ENCODE assay signal across 12 mouse cellular contexts in genomic region chr10:43684247-43685033, GRCm38 (mm10).
DNase-seq lines count a peak whose midpoint lies in the region; ATAC-seq and TF ChIP-seq lines count a peak whose summit lies in the region.
"Had no signal": no experiment of that assay in that cellular context is flagged by ENCODE, and none has a peak within 500 bp of the region (broad histone marks: within the 10 kb centered on the region; RNA-seq: fewer than 3 reads in every experiment).

No protein-coding gene starts in this region.

- DNase-seq in 416B (ENCODE audit: low read depth) = peak; percentile 52
- no peak for DNase-seq in left cerebral cortex, adult 18-20 months (ENCODE audit: low spot score in 2 of 2)
- DNase-seq in neural tube, embryonic 10.5 days (ENCODE audit: extremely low spot score, low spot score) = no peak
- DNase-seq in right cerebral cortex, postnatal 10 days (ENCODE audit: low spot score in 2 of 2) = no peak
- DNase-seq: right cerebral cortex, postnatal 4 days; thymus, postnatal 36 days had no signal

- peaks cover 2% of the 10 kb centered on the region for H3K4me1 ChIP-seq in ES-Bruce4 (ENCODE audit: control insufficient read depth, insufficient read depth, low read length)
- peaks cover 17% of the 10 kb centered on the region for H3K4me1 ChIP-seq in limb, embryonic 13.5 days

- WGBS in limb, embryonic 13.5 days = 28% methylated on average over 12 of the region's 12 CpGs

- H3K9me3 ChIP-seq in ES-Bruce4 (replicated peaks; ENCODE audit: control insufficient read depth, insufficient read depth, low read length, poor library complexity, severe bottlenecking) = no peaks in the 10 kb centered on the region
- H3K9me3 ChIP-seq in limb, embryonic 13.5 days = no peaks in the 10 kb centered on the region
- H3K9me3 ChIP-seq: heart, embryonic 15.5 days; neural tube, embryonic 12.5 days had no signal

- H3K27ac ChIP-seq in ES-Bruce4 (ENCODE audit: insufficient read depth, low read length) = 0 out of 2 replicates have a peak overlapping the region, but pooled peaks have one; percentile 3
- H3K27ac ChIP-seq in limb, embryonic 13.5 days = peak overlapping the region; percentile 52; the same call in 1 of the 2 replicates
- H3K27ac ChIP-seq: heart, embryonic 15.5 days; layer of hippocampus, adult 2 months; neural tube, embryonic 12.5 days had no signal

- no peak overlapping the region for H3K4me3 ChIP-seq in ES-Bruce4 (ENCODE audit: low read depth, low read length)
- H3K4me3 ChIP-seq in limb, embryonic 13.5 days = no peak overlapping the region
- H3K4me3 ChIP-seq: heart, embryonic 15.5 days; layer of hippocampus, adult 2 months; neural tube, embryonic 12.5 days had no signal

- TF ChIP-seq POLR2A in ES-Bruce4 (IDR thresholded peaks at IDR 0.05; ENCODE audit: insufficient read depth, low read length) = no peak

- no peak overlapping the region for H3K9ac ChIP-seq in ES-Bruce4 (ENCODE audit: low read depth, poor library complexity, severe bottlenecking)
- H3K9ac ChIP-seq in limb, embryonic 13.5 days = no peak overlapping the region
- H3K9ac ChIP-seq: heart, embryonic 15.5 days; neural tube, embryonic 12.5 days had no signal

- TF ChIP-seq EP300 in ES-Bruce4 (IDR thresholded peaks at IDR 0.05; ENCODE audit: insufficient read depth, low read depth, low read length) = peak; percentile 63

- no peak overlapping the region for H3K4me2 ChIP-seq in limb, embryonic 13.5 days (replicated peaks)
- H3K4me2 ChIP-seq: heart, embryonic 15.5 days; neural tube, embryonic 12.5 days had no signal

- H3K36me3 ChIP-seq in ES-Bruce4 (ENCODE audit: control insufficient read depth, insufficient read depth, low read length, poor library complexity, severe bottlenecking) = no peaks in the 10 kb centered on the region
- no peaks in the 10 kb centered on the region for H3K36me3 ChIP-seq in limb, embryonic 13.5 days
- H3K36me3 ChIP-seq: heart, embryonic 15.5 days; neural tube, embryonic 12.5 days had no signal

- peak; percentile 46 to 74; a peak in 3 of 4 replicates for ATAC-seq in hematopoietic stem cell, adult 5-6 weeks (replicated peaks in 1 of 2; ENCODE audit: insufficient read depth in 1 of 2, low FRiP score in 2 of 2, low TSS enrichment in 1 of 2, low read depth in 1 of 2, poor library complexity in 2 of 2, severe bottlenecking in 2 of 2)
- ATAC-seq in limb, embryonic 13.5 days (ENCODE audit: low FRiP score, low read depth) = no peak

- no peak for TF ChIP-seq CTCF in ES-Bruce4 (IDR thresholded peaks at IDR 0.05; ENCODE audit: low read depth, low read length)

- no peaks in the 10 kb centered on the region for H3K27me3 ChIP-seq in ES-Bruce4 (ENCODE audit: control insufficient read depth, insufficient read depth, low read length, poor library complexity, severe bottlenecking)
- no peaks in the 10 kb centered on the region for H3K27me3 ChIP-seq in limb, embryonic 13.5 days
- H3K27me3 ChIP-seq: heart, embryonic 15.5 days; neural tube, embryonic 12.5 days had no signal
